Mouse (Mus musculus): Measurements from ENCODE around the gene Slc9a9. TPM values are rescaled to one million over a fixed set of nuclear protein-coding genes. Genes with fewer than 3 reads are reported as not detected.

Gene Slc9a9
- polyA plus RNA-seq, 1 experiment, result not detected

GRCm38 (mm10) chr9:95086109-95086821, 416.6 kb downstream of the Slc9a9 start:
- TF ChIP-seq GATA1 (IDR thresholded peaks at IDR 0.05; ENCODE audit: low read length), result no peak

- TF ChIP-seq GATA1 (IDR thresholded peaks at IDR 0.05; ENCODE audit: low read length), result no peak
Measured at GRCm38 (mm10) chr9:95088221-95088620, 418.5 kb downstream of the Slc9a9 start.

GRCm38 (mm10) chr9:95089050-95089449, 419.3 kb downstream of the Slc9a9 start:
- TF ChIP-seq GATA1 (IDR thresholded peaks at IDR 0.05; ENCODE audit: low read length), result no peak

- TF ChIP-seq GATA1 (IDR thresholded peaks at IDR 0.05; ENCODE audit: low read length), result no peak
Measured at GRCm38 (mm10) chr9:95096486-95096885, 426.8 kb downstream of the Slc9a9 start.

GRCm38 (mm10) chr9:95105768-95106167, 436.1 kb downstream of the Slc9a9 start:
- TF ChIP-seq GATA1 (IDR thresholded peaks at IDR 0.05; ENCODE audit: low read length), result no peak

GRCm38 (mm10) chr9:95109799-95110198, 440.1 kb downstream of the Slc9a9 start:
- no peak for TF ChIP-seq GATA1 (IDR thresholded peaks at IDR 0.05; ENCODE audit: low read length)

GRCm38 (mm10) chr9:95110768-95111167, 441.1 kb downstream of the Slc9a9 start:
- TF ChIP-seq GATA1 (IDR thresholded peaks at IDR 0.05; ENCODE audit: low read length), result no peak

GRCm38 (mm10) chr9:95111732-95112131, 442.0 kb downstream of the Slc9a9 start:
- TF ChIP-seq GATA1 (IDR thresholded peaks at IDR 0.05; ENCODE audit: low read length), result no peak

GRCm38 (mm10) chr9:95113157-95114135, 443.7 kb downstream of the Slc9a9 start:
- TF ChIP-seq GATA1 (IDR thresholded peaks at IDR 0.05; ENCODE audit: low read length), result no peak

GRCm38 (mm10) chr9:95120062-95120461, 450.4 kb downstream of the Slc9a9 start:
- no peak for TF ChIP-seq GATA1 (IDR thresholded peaks at IDR 0.05; ENCODE audit: low read length)

GRCm38 (mm10) chr9:95121151-95121835, 451.6 kb downstream of the Slc9a9 start:
- no peak for TF ChIP-seq GATA1 (IDR thresholded peaks at IDR 0.05; ENCODE audit: low read length)

- no peak for TF ChIP-seq GATA1 (IDR thresholded peaks at IDR 0.05; ENCODE audit: low read length)
Measured at GRCm38 (mm10) chr9:95125683-95126082, 456.0 kb downstream of the Slc9a9 start.

GRCm38 (mm10) chr9:95127774-95128173, 458.1 kb downstream of the Slc9a9 start:
- TF ChIP-seq GATA1 (IDR thresholded peaks at IDR 0.05; ENCODE audit: low read length), result no peak

- TF ChIP-seq GATA1 (IDR thresholded peaks at IDR 0.05; ENCODE audit: low read length), result no peak
Measured at GRCm38 (mm10) chr9:95149206-95149729, 479.6 kb downstream of the Slc9a9 start.

- no peak for TF ChIP-seq GATA1 (IDR thresholded peaks at IDR 0.05; ENCODE audit: low read length)
Measured at GRCm38 (mm10) chr9:95150096-95150495, 480.4 kb downstream of the Slc9a9 start.

All from G1E-ER4 (cell line).